Mouse (Mus musculus) C2C12 (cell line): ENCODE measurements around the gene Il4. TPM values are rescaled to one million over a fixed set of nuclear protein-coding genes. Genes with fewer than 3 reads are reported as not detected.

ENCODE experiments used
- H3K27me3 ChIP-seq: one replicate; pipeline ENCODE4 v1.6.1; 2011; ENCODE audit not compliant: control insufficient read depth, insufficient read depth, insufficient read length
- H3K36me3 ChIP-seq: one replicate; pipeline ENCODE4 v1.6.1; 2011; ENCODE audit not compliant: control insufficient read depth, insufficient read depth
- H3K4me3 ChIP-seq: one replicate; pipeline ENCODE4 v1.5.1; 2011; ENCODE audit warnings: mild to moderate bottlenecking, control low read depth; ENCODE audit not compliant: poor library complexity, insufficient read depth, severe bottlenecking
- H3K79me2 ChIP-seq: one replicate; pipeline ENCODE4 v1.6.1; 2011; ENCODE audit not compliant: control insufficient read depth, insufficient read depth
- H3K79me3 ChIP-seq: one replicate; pipeline ENCODE4 v1.6.1; 2011; ENCODE audit warnings: low read depth, control low read depth
- H3ac ChIP-seq: one replicate; pipeline ENCODE3; 2011; ENCODE audit warnings: low read depth; ENCODE audit not compliant: control insufficient read depth, insufficient read length
- CEBPB ChIP-seq: IDR thresholded peaks from one replicate; pipeline ENCODE4 v1.6.1; 2011; ENCODE audit warnings: low read depth, mild to moderate bottlenecking, control low read depth, moderate library complexity
- CTCF ChIP-seq: IDR thresholded peaks from one replicate; pipeline ENCODE4 v1.5.1; 2011; ENCODE audit not compliant: control insufficient read depth, insufficient read depth, insufficient read length
- FOSL1 ChIP-seq: IDR thresholded peaks from one replicate; pipeline ENCODE4 v1.8.0; 2011; ENCODE audit warnings: mild to moderate bottlenecking, low read length; ENCODE audit not compliant: poor library complexity, insufficient read depth, severe bottlenecking
- MAX ChIP-seq: IDR thresholded peaks from one replicate; pipeline ENCODE4 v1.6.1; 2011; ENCODE audit warnings: mild to moderate bottlenecking, control low read depth
- MYOD1 ChIP-seq: IDR thresholded peaks from one replicate; pipeline ENCODE4 v1.6.1; 2011; ENCODE audit warnings: low read depth; ENCODE audit not compliant: control insufficient read depth, insufficient read length
- MYOG ChIP-seq: IDR thresholded peaks from one replicate; pipeline ENCODE4 v1.6.1; 2011; ENCODE audit not compliant: control insufficient read depth, insufficient read length; ENCODE audit errors: extremely low read depth
- USF1 ChIP-seq: IDR thresholded peaks from one replicate; pipeline ENCODE4 v1.6.1; 2011; ENCODE audit warnings: low read depth, mild to moderate bottlenecking, control low read depth, moderate library complexity
- long read RNA-seq, 2 experiments: library from polyadenylated mRNA; unstranded; transcript quantifications; one replicate each; pipeline ENCODE4 v2.0.0; 2019 to 2020
- polyA plus RNA-seq: library from polyadenylated mRNA; unstranded; fragments of >200 nt; fragmentation: generic; extraction: Trizol; gene quantifications from one replicate; pipeline ENCODE4 v1.2.1, GENCODE M21; 2012; ENCODE audit warnings: missing spikeins

Gene Il4
- not detected for polyA plus RNA-seq
- long read RNA-seq, experiment 1: 0 reads
- long read RNA-seq, experiment 2: 0 reads

- no peak for TF ChIP-seq MYOD1
- TF ChIP-seq MAX: no peak
- TF ChIP-seq USF1: no peak
- no peak for TF ChIP-seq CEBPB
- TF ChIP-seq CTCF: no peak
- no peak for TF ChIP-seq FOSL1
- TF ChIP-seq MYOG: no peak
- Histone ChIP-seq H3K27me3 (peaks cover 22% of the 10 kb centered on the region), H3ac (no peak within 1 kb of the TSS), H3K79me3 (no peaks in the 10 kb centered on the region), H3K4me3 (no peak within 1 kb of the TSS), H3K36me3 (no peaks in the 10 kb centered on the region), H3K79me2 (no peaks in the 10 kb centered on the region)
Observed at GRCm38 (mm10) chr11:53618619-53619198, at the start of gene Il4. Gene Il4, minus strand, starts transcription at chr11:53618669.

GRCm38 (mm10) chr11:53664091-53664490 lies 45.6 kb upstream of the Il4 start:
- Histone ChIP-seq H3K79me3 (no peaks in the 10 kb centered on the region), H3K4me3 (no peak overlapping the region), H3K27me3 (no peaks in the 10 kb centered on the region), H3K79me2 (no peaks in the 10 kb centered on the region), H3K36me3 (peaks cover 44% of the 10 kb centered on the region), H3ac (no peak overlapping the region)
- TF ChIP-seq USF1: no peak
- TF ChIP-seq MYOD1: no peak
- TF ChIP-seq FOSL1: no peak
- no peak for TF ChIP-seq MYOG
- TF ChIP-seq CTCF: no peak
- no peak for TF ChIP-seq MAX
- no peak for TF ChIP-seq CEBPB

GRCm38 (mm10) chr11:53662794-53663674 lies 44.6 kb upstream of the Il4 start:
- H3K79me3 ChIP-seq: no peaks in the 10 kb centered on the region
- H3ac ChIP-seq: no peak overlapping the region
- TF ChIP-seq CEBPB (no peak), MAX (no peak), MYOD1 (no peak), USF1 (no peak), CTCF (no peak), MYOG (no peak), FOSL1 (no peak)
- no peak overlapping the region for H3K4me3 ChIP-seq
- no peaks in the 10 kb centered on the region for H3K79me2 ChIP-seq
- peaks cover 34% of the 10 kb centered on the region for H3K36me3 ChIP-seq
- no peaks in the 10 kb centered on the region for H3K27me3 ChIP-seq

GRCm38 (mm10) chr11:53657828-53658227 lies 39.4 kb upstream of the Il4 start:
- Histone ChIP-seq H3K27me3 (no peaks in the 10 kb centered on the region), H3K36me3 (peaks cover 31% of the 10 kb centered on the region), H3K79me2 (no peaks in the 10 kb centered on the region), H3K4me3 (no peak overlapping the region), H3ac (no peak overlapping the region), H3K79me3 (no peaks in the 10 kb centered on the region)
- TF ChIP-seq USF1: no peak

GRCm38 (mm10) chr11:53657381-53657780 lies 38.9 kb upstream of the Il4 start:
- H3K36me3 ChIP-seq: peaks cover 36% of the 10 kb centered on the region
- no peak overlapping the region for H3ac ChIP-seq
- no peaks in the 10 kb centered on the region for H3K79me3 ChIP-seq
- no peaks in the 10 kb centered on the region for H3K79me2 ChIP-seq
- H3K4me3 ChIP-seq: no peak overlapping the region
- H3K27me3 ChIP-seq: no peaks in the 10 kb centered on the region
- TF ChIP-seq MYOD1 (no peak), CEBPB (no peak), MYOG (no peak), USF1 (no peak)
